Mouse (Mus musculus): ENCODE results near the gene Slc3a2. TPM values are rescaled to one million over a fixed set of nuclear protein-coding genes. Genes with fewer than 3 reads are reported as not detected.
A peak's percentile ranks its signal among the peaks of the same experiment; 100 is the strongest.

Slc3a2 gene
- polyA plus RNA-seq, 1 experiment from 2014 or later: 135 TPM

DNA sequence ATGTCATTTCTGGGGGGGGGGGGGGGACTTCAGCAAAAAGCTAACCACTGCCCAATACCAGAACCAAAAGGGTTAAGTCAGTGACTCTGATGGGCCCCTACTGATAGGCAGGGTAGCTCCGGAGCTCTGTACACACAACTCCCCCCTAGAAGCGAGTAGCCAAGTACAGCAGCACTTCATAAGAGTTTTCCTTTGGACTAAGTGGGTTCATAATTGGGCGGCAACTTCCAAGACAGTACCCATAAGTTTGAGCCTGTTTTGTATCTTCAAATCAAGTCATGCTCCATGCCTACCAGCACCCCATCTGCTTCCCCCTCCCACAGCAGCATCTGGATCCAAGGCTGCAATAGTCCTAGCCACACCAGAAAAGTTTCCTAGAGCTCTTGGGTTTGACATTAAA, 32.5 kb upstream of the Slc3a2 start:
- H3K4me3 ChIP-seq (ENCODE audit: low read depth, low read length): no peak overlapping the region
- no peak overlapping the region for H3K27ac ChIP-seq (ENCODE audit: low read depth, low read length)
- H3K9me3 ChIP-seq (ENCODE audit: control insufficient read depth, low read length): no peaks in the 10 kb centered on the region
- no peak overlapping the region for H3K4me2 ChIP-seq (ENCODE audit: low read depth)
- ATAC-seq (ENCODE audit: insufficient read depth, low FRiP score, low TSS enrichment) (no peak), DNase-seq (ENCODE audit: low spot score) (no peak)
- H3K4me1 ChIP-seq (ENCODE audit: control insufficient read depth, insufficient read depth, low read length): peaks cover 7% of the 10 kb centered on the region
- H3K27me3 ChIP-seq (ENCODE audit: control insufficient read depth, insufficient read depth, low read length): no peaks in the 10 kb centered on the region
- H3K36me3 ChIP-seq (ENCODE audit: control insufficient read depth, insufficient read depth, low read length): peaks cover 7% of the 10 kb centered on the region; the same call in 1 of the 2 replicates
- no peak overlapping the region for H3K9ac ChIP-seq (ENCODE audit: low read length)
- 74% methylated on average over 3 of the region's 3 CpGs for WGBS

- peaks cover 5% of the 10 kb centered on the region; the same call in 1 of the 2 replicates for H3K4me1 ChIP-seq (ENCODE audit: control insufficient read depth, insufficient read depth, low read length)
- 69% methylated on average over 2 of the region's 2 CpGs for WGBS
- H3K4me3 ChIP-seq (ENCODE audit: low read depth, low read length): no peak overlapping the region
- H3K9me3 ChIP-seq (ENCODE audit: control insufficient read depth, low read length): no peaks in the 10 kb centered on the region
- H3K27me3 ChIP-seq (ENCODE audit: control insufficient read depth, insufficient read depth, low read length): no peaks in the 10 kb centered on the region
- H3K27ac ChIP-seq (ENCODE audit: low read depth, low read length): no peak overlapping the region
- H3K36me3 ChIP-seq (ENCODE audit: control insufficient read depth, insufficient read depth, low read length): peaks cover 22% of the 10 kb centered on the region
- DNase-seq (ENCODE audit: low spot score) (no peak), ATAC-seq (ENCODE audit: insufficient read depth, low FRiP score, low TSS enrichment) (no peak)
- no peak overlapping the region for H3K9ac ChIP-seq (ENCODE audit: low read length)
- no peak overlapping the region for H3K4me2 ChIP-seq (ENCODE audit: low read depth)
Observed at GRCm38 (mm10) chr19:8747368-8747767, 24.2 kb upstream of the Slc3a2 start.

- H3K27ac ChIP-seq (ENCODE audit: low read depth, low read length): no peak overlapping the region
- H3K9ac ChIP-seq (ENCODE audit: low read length): no peak overlapping the region
- no peaks in the 10 kb centered on the region for H3K9me3 ChIP-seq (ENCODE audit: control insufficient read depth, low read length)
- 90% methylated on average over 1 of the region's 1 CpGs for WGBS
- ATAC-seq (ENCODE audit: insufficient read depth, low FRiP score, low TSS enrichment) (no peak), DNase-seq (ENCODE audit: low spot score) (no peak)
- peaks cover 19% of the 10 kb centered on the region for H3K36me3 ChIP-seq (ENCODE audit: control insufficient read depth, insufficient read depth, low read length)
- H3K4me3 ChIP-seq (ENCODE audit: low read depth, low read length): no peak overlapping the region
- no peak overlapping the region for H3K4me2 ChIP-seq (ENCODE audit: low read depth)
- H3K4me1 ChIP-seq (ENCODE audit: control insufficient read depth, insufficient read depth, low read length): peaks cover 9% of the 10 kb centered on the region; the same call in 1 of the 2 replicates
- H3K27me3 ChIP-seq (ENCODE audit: control insufficient read depth, insufficient read depth, low read length): no peaks in the 10 kb centered on the region
Observed at GRCm38 (mm10) chr19:8745382-8745781, 22.2 kb upstream of the Slc3a2 start.

- no peaks in the 10 kb centered on the region for H3K27me3 ChIP-seq (ENCODE audit: control insufficient read depth, insufficient read depth, low read length)
- H3K9me3 ChIP-seq (ENCODE audit: control insufficient read depth, low read length): no peaks in the 10 kb centered on the region
- peak overlapping the region; percentile 85 for H3K9ac ChIP-seq (ENCODE audit: low read length)
- no peak for ATAC-seq (ENCODE audit: insufficient read depth, low FRiP score, low TSS enrichment)
- H3K27ac ChIP-seq (ENCODE audit: low read depth, low read length): 0 out of 2 replicates have a peak overlapping the region, but pooled peaks have one; percentile 36
- no peak for DNase-seq (ENCODE audit: low spot score)
- WGBS: 17% methylated on average over 14 of the region's 14 CpGs
- peak overlapping the region; percentile 78 for H3K4me3 ChIP-seq (ENCODE audit: low read depth, low read length)
- peaks cover 4% of the 10 kb centered on the region for H3K36me3 ChIP-seq (ENCODE audit: control insufficient read depth, insufficient read depth, low read length)
- H3K4me2 ChIP-seq (ENCODE audit: low read depth): peak overlapping the region; percentile 96
- peaks cover 9% of the 10 kb centered on the region; the same call in 1 of the 2 replicates for H3K4me1 ChIP-seq (ENCODE audit: control insufficient read depth, insufficient read depth, low read length)
Observed at GRCm38 (mm10) chr19:8742176-8742575, 19.0 kb upstream of the Slc3a2 start.

DNA sequence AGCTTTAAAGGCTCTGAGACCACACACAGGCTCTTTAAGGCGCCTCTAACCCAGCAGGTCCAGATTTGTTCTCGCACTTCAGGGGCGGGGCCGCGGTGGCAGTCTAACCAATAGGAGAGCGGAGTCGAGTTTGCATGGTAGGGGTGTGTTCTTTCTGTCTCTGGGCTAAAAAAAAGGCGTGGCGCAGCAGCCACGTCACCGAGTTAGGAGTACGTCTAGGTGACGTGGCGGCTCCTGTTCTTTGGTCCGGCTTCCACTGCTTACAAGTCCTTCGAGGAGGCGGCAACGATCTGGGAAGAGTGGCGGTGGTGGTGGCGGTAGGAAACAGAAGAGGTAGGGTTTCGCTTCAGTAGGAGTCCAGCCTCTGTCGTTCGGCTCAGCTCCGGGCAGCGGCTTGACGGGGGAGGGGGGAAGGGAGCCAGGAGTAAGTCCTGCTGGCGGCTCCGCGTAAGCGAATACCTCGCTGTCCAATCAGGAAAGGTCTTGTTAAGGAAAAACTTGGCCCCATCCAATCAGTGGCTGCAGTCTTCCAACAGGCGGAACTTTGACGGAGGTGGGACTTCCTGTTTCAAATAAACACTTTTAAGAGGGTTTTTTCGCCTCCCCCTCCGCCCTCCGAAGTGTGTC, 18.2 kb upstream of the Slc3a2 start, which contains the start of gene Stx5a:
Gene Stx5a (plus strand): TSS at position 171 of the 627 bp plus-strand sequence.
- Histone ChIP-seq H3K9me3 (ENCODE audit: control insufficient read depth, low read length) (no peaks in the 10 kb centered on the region), H3K36me3 (ENCODE audit: control insufficient read depth, insufficient read depth, low read length) (peaks cover 4% of the 10 kb centered on the region), H3K27ac (ENCODE audit: low read depth, low read length) (peak within 1 kb of the TSS; percentile 86), H3K27me3 (ENCODE audit: control insufficient read depth, insufficient read depth, low read length) (no peaks in the 10 kb centered on the region), H3K9ac (ENCODE audit: low read length) (peak within 1 kb of the TSS; percentile 85), H3K4me1 (ENCODE audit: control insufficient read depth, insufficient read depth, low read length) (peaks cover 13% of the 10 kb centered on the region; the same call in 1 of the 2 replicates), H3K4me2 (ENCODE audit: low read depth) (peak within 1 kb of the TSS; percentile 96), H3K4me3 (ENCODE audit: low read depth, low read length) (peak within 1 kb of the TSS; percentile 78)
- peak; percentile 96 for DNase-seq (ENCODE audit: low spot score)
- 0% methylated on average over 36 of the region's 36 CpGs for WGBS
- peak; percentile 97 for ATAC-seq (ENCODE audit: insufficient read depth, low FRiP score, low TSS enrichment)

GRCm38 (mm10) chr19:8740603-8741002, 17.4 kb upstream of the Slc3a2 start, which contains the start of gene 1700092M07Rik:
Gene 1700092M07Rik (plus strand): TSS chr19:8740718.
- ATAC-seq (ENCODE audit: insufficient read depth, low FRiP score, low TSS enrichment) (no peak; the same call in 1 of the 2 replicates), DNase-seq (ENCODE audit: low spot score) (no peak)
- Histone ChIP-seq H3K9me3 (ENCODE audit: control insufficient read depth, low read length) (no peaks in the 10 kb centered on the region), H3K4me2 (ENCODE audit: low read depth) (peak within 1 kb of the TSS; percentile 96), H3K4me1 (ENCODE audit: control insufficient read depth, insufficient read depth, low read length) (peaks cover 13% of the 10 kb centered on the region; the same call in 1 of the 2 replicates), H3K4me3 (ENCODE audit: low read depth, low read length) (peak within 1 kb of the TSS; percentile 78), H3K27ac (ENCODE audit: low read depth, low read length) (peak within 1 kb of the TSS; percentile 86), H3K9ac (ENCODE audit: low read length) (peak within 1 kb of the TSS; percentile 56), H3K36me3 (ENCODE audit: control insufficient read depth, insufficient read depth, low read length) (peaks cover 1% of the 10 kb centered on the region), H3K27me3 (ENCODE audit: control insufficient read depth, insufficient read depth, low read length) (no peaks in the 10 kb centered on the region)
- 74% methylated on average over 14 of the region's 14 CpGs for WGBS

- DNase-seq (ENCODE audit: low spot score): no peak
- no peak for ATAC-seq (ENCODE audit: insufficient read depth, low FRiP score, low TSS enrichment)
- 87% methylated on average over 6 of the region's 6 CpGs for WGBS
Observed at GRCm38 (mm10) chr19:8739646-8740045, 16.5 kb upstream of the Slc3a2 start.

GRCm38 (mm10) chr19:8738911-8739310, 15.7 kb upstream of the Slc3a2 start:
- H3K4me2 ChIP-seq (ENCODE audit: low read depth): no peak overlapping the region
- H3K27me3 ChIP-seq (ENCODE audit: control insufficient read depth, insufficient read depth, low read length): no peaks in the 10 kb centered on the region
- no peak overlapping the region for H3K27ac ChIP-seq (ENCODE audit: low read depth, low read length)
- no peaks in the 10 kb centered on the region; the same call in 1 of the 2 replicates for H3K36me3 ChIP-seq (ENCODE audit: control insufficient read depth, insufficient read depth, low read length)
- ATAC-seq (ENCODE audit: insufficient read depth, low FRiP score, low TSS enrichment) (no peak), DNase-seq (ENCODE audit: low spot score) (no peak)
- peaks cover 13% of the 10 kb centered on the region; the same call in 1 of the 2 replicates for H3K4me1 ChIP-seq (ENCODE audit: control insufficient read depth, insufficient read depth, low read length)
- no peaks in the 10 kb centered on the region for H3K9me3 ChIP-seq (ENCODE audit: control insufficient read depth, low read length)
- no peak overlapping the region for H3K4me3 ChIP-seq (ENCODE audit: low read depth, low read length)
- H3K9ac ChIP-seq (ENCODE audit: low read length): no peak overlapping the region
- WGBS: 89% methylated on average over 7 of the region's 7 CpGs

More at GRCm38 (mm10) chr19:8739646-8740045, 16.5 kb upstream of the Slc3a2 start:
- H3K4me3 ChIP-seq (ENCODE audit: low read depth, low read length): no peak overlapping the region
- no peak overlapping the region for H3K9ac ChIP-seq (ENCODE audit: low read length)
- H3K4me2 ChIP-seq (ENCODE audit: low read depth): no peak overlapping the region
- H3K27ac ChIP-seq (ENCODE audit: low read depth, low read length): no peak overlapping the region
- H3K27me3 ChIP-seq (ENCODE audit: control insufficient read depth, insufficient read depth, low read length): no peaks in the 10 kb centered on the region
- H3K9me3 ChIP-seq (ENCODE audit: control insufficient read depth, low read length): no peaks in the 10 kb centered on the region
- no peaks in the 10 kb centered on the region; the same call in 1 of the 2 replicates for H3K36me3 ChIP-seq (ENCODE audit: control insufficient read depth, insufficient read depth, low read length)
- H3K4me1 ChIP-seq (ENCODE audit: control insufficient read depth, insufficient read depth, low read length): peaks cover 13% of the 10 kb centered on the region; the same call in 1 of the 2 replicates

- Histone ChIP-seq H3K27ac (ENCODE audit: low read depth, low read length) (peak overlapping the region; percentile 17; the same call in 1 of the 2 replicates), H3K4me1 (ENCODE audit: control insufficient read depth, insufficient read depth, low read length) (peaks cover 5% of the 10 kb centered on the region; the same call in 1 of the 2 replicates), H3K4me2 (ENCODE audit: low read depth) (peak overlapping the region; percentile 65), H3K27me3 (ENCODE audit: control insufficient read depth, insufficient read depth, low read length) (no peaks in the 10 kb centered on the region), H3K36me3 (ENCODE audit: control insufficient read depth, insufficient read depth, low read length) (no peaks in the 10 kb centered on the region; the same call in 1 of the 2 replicates), H3K9ac (ENCODE audit: low read length) (peak overlapping the region; percentile 69), H3K4me3 (ENCODE audit: low read depth, low read length) (peak overlapping the region; percentile 86), H3K9me3 (ENCODE audit: control insufficient read depth, low read length) (no peaks in the 10 kb centered on the region)
- ATAC-seq (ENCODE audit: insufficient read depth, low FRiP score, low TSS enrichment) (peak; percentile 43; the same call in 1 of the 2 replicates), DNase-seq (ENCODE audit: low spot score) (no peak)
- WGBS: 3% methylated on average over 11 of the region's 11 CpGs
Observed at GRCm38 (mm10) chr19:8736160-8736467, 12.9 kb upstream of the Slc3a2 start.
